Mouse (Mus musculus): ENCODE results near the gene Tob1.

The Tob1 gene

DNA sequence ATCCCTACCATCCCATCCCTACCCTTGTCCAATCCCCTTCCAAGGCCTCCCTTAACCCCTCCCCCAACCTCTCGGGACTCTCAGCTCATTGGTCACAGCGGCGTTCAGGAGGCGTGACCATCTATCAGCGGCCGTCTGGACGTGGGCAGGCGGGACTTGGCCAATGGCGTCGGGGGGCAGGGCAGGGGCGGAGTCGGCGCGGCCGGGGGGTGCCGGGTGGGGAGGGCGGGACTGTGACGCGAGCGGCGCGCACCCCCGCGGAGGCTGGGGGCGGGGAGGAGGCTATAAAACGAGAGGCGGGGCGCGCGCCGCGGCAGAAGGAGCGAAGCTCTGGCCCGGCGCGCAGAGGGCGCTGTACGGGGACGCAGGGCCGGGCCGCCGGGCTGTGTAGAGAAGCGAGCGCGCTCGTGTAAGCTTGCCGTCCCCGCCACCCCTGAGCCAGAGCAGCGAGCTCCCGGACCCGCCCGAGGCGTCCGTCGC, at the start of gene Tob1:
Gene Tob1, plus strand, starts transcription at position 331 of the 480 bp plus-strand sequence.
- Histone ChIP-seq H3K36me3 (ENCODE audit: control insufficient read depth, insufficient read depth, low read length, poor library complexity, severe bottlenecking) (peaks cover 5% of the 10 kb centered on the region; the same call in 1 of the 2 replicates), H3K27me3 (ENCODE audit: control insufficient read depth, insufficient read depth, low read length, poor library complexity, severe bottlenecking) (no peaks in the 10 kb centered on the region)
- peak; percentile 99 for DNase-seq (ENCODE audit: low read depth, low spot score)

DNA sequence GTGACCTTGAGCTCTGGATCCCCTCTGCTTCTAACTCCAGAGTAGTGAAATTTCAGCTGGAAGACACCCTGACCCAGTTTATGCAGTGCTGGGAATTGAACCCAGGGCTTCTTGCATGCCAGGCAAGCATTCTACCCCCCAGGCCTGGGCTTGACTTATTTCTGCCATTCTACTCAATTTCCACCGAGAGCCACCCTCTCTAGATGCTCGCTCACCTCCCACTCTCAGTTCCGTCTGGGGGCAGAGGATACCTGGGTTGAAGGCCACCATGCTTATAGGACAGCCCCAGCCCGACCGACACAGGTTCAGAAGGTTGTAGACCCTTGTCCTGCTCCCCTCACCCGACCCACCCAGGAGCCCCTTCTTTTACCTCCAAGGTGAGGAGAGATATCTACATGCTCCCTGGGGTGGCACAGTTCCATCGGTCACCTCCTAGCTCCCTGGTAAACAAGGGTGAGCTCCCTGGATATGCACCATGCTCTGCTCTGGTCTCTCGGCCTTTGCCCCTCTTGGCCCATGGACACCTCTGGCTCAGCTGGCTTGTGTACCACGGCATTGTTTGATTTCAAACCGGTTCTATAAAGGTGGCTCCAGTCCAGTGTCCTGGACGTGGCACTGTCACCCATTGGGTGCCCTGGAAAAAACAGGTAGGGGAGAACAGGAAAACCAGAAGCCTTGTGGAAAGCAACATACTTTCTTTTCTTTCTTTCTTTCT, 49.2 kb upstream of the Tob1 start:
- no peaks in the 10 kb centered on the region for H3K36me3 ChIP-seq (ENCODE audit: control insufficient read depth, insufficient read depth, low read length, poor library complexity, severe bottlenecking)
- no peak for DNase-seq (ENCODE audit: low read depth, low spot score)
- H3K27me3 ChIP-seq (ENCODE audit: control insufficient read depth, insufficient read depth, low read length, poor library complexity, severe bottlenecking): no peaks in the 10 kb centered on the region

GRCm38 (mm10) chr11:94163005-94163767, 48.1 kb upstream of the Tob1 start:
- no peak for DNase-seq (ENCODE audit: low read depth, low spot score)
- no peaks in the 10 kb centered on the region for H3K27me3 ChIP-seq (ENCODE audit: control insufficient read depth, insufficient read depth, low read length, poor library complexity, severe bottlenecking)
- H3K36me3 ChIP-seq (ENCODE audit: control insufficient read depth, insufficient read depth, low read length, poor library complexity, severe bottlenecking): no peaks in the 10 kb centered on the region

- no peak for DNase-seq (ENCODE audit: low read depth, low spot score)
- H3K36me3 ChIP-seq (ENCODE audit: control insufficient read depth, insufficient read depth, low read length, poor library complexity, severe bottlenecking): no peaks in the 10 kb centered on the region
- no peaks in the 10 kb centered on the region for H3K27me3 ChIP-seq (ENCODE audit: control insufficient read depth, insufficient read depth, low read length, poor library complexity, severe bottlenecking)
These were observed 45.5 kb upstream of the Tob1 start for GRCm38 (mm10) chr11:94165745-94166144.

DNA sequence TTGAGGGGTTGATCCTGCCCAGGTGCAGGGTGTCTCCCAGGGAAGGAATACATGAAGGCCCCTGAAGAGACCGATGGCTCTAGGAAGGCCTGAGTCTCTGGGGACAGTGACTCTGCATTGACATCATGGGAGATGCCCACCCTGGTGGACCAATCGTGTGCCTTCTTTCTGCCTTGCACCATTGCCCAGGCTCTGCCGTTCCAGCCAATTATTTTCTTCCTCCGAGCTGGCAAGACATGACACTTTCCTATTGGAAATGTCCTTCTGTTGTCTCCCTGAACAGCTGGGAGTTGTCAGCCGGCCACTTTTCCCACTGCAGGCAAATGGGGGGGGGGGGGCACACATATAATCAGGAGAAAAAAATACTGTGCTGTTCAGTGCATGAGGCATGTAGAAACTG, 43.0 kb upstream of the Tob1 start:
- Histone ChIP-seq H3K36me3 (ENCODE audit: control insufficient read depth, insufficient read depth, low read length, poor library complexity, severe bottlenecking) (no peaks in the 10 kb centered on the region), H3K27me3 (ENCODE audit: control insufficient read depth, insufficient read depth, low read length, poor library complexity, severe bottlenecking) (no peaks in the 10 kb centered on the region)
- DNase-seq (ENCODE audit: low read depth, low spot score): no peak

GRCm38 (mm10) chr11:94169596-94169995, 41.7 kb upstream of the Tob1 start:
- no peaks in the 10 kb centered on the region for H3K36me3 ChIP-seq (ENCODE audit: control insufficient read depth, insufficient read depth, low read length, poor library complexity, severe bottlenecking)
- H3K27me3 ChIP-seq (ENCODE audit: control insufficient read depth, insufficient read depth, low read length, poor library complexity, severe bottlenecking): no peaks in the 10 kb centered on the region
- DNase-seq (ENCODE audit: low read depth, low spot score): no peak

GRCm38 (mm10) chr11:94171691-94172090, 39.6 kb upstream of the Tob1 start:
- no peak for DNase-seq (ENCODE audit: low read depth, low spot score)
- Histone ChIP-seq H3K27me3 (ENCODE audit: control insufficient read depth, insufficient read depth, low read length, poor library complexity, severe bottlenecking) (no peaks in the 10 kb centered on the region), H3K36me3 (ENCODE audit: control insufficient read depth, insufficient read depth, low read length, poor library complexity, severe bottlenecking) (no peaks in the 10 kb centered on the region)

GRCm38 (mm10) chr11:94172186-94172585, 39.1 kb upstream of the Tob1 start:
- DNase-seq (ENCODE audit: low read depth, low spot score): no peak
- H3K36me3 ChIP-seq (ENCODE audit: control insufficient read depth, insufficient read depth, low read length, poor library complexity, severe bottlenecking): no peaks in the 10 kb centered on the region
- no peaks in the 10 kb centered on the region for H3K27me3 ChIP-seq (ENCODE audit: control insufficient read depth, insufficient read depth, low read length, poor library complexity, severe bottlenecking)

DNA sequence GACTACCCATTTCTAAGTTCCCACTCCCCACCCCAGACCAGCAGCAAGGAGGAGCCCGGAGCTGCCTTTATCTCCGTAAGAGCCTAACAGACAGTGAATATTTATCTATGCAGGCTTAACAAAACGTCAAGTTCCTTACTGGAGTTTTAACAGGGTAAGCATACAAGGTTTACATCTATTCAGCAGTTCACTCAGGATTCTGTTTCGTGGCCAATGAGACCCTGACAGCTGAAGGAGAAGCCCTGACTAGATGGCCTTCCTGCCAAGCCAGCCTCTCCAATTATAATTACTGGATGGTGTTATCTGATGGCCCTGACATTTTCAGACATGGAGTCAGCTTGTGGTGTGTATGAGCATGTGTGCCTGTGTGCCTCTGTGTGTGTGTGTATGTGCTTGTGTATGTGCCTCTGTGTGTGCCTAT, 37.5 kb upstream of the Tob1 start:
- Histone ChIP-seq H3K36me3 (ENCODE audit: control insufficient read depth, insufficient read depth, low read length, poor library complexity, severe bottlenecking) (no peaks in the 10 kb centered on the region), H3K27me3 (ENCODE audit: control insufficient read depth, insufficient read depth, low read length, poor library complexity, severe bottlenecking) (no peaks in the 10 kb centered on the region)
- no peak for DNase-seq (ENCODE audit: low read depth, low spot score)

- DNase-seq (ENCODE audit: low read depth, low spot score): no peak
- Histone ChIP-seq H3K27me3 (ENCODE audit: control insufficient read depth, insufficient read depth, low read length, poor library complexity, severe bottlenecking) (no peaks in the 10 kb centered on the region), H3K36me3 (ENCODE audit: control insufficient read depth, insufficient read depth, low read length, poor library complexity, severe bottlenecking) (no peaks in the 10 kb centered on the region)
These were observed 36.0 kb upstream of the Tob1 start for GRCm38 (mm10) chr11:94175288-94175687.

- Histone ChIP-seq H3K36me3 (ENCODE audit: control insufficient read depth, insufficient read depth, low read length, poor library complexity, severe bottlenecking) (no peaks in the 10 kb centered on the region), H3K27me3 (ENCODE audit: control insufficient read depth, insufficient read depth, low read length, poor library complexity, severe bottlenecking) (no peaks in the 10 kb centered on the region)
- no peak for DNase-seq (ENCODE audit: low read depth, low spot score)
These were observed 35.6 kb upstream of the Tob1 start for GRCm38 (mm10) chr11:94175694-94176093.

DNA sequence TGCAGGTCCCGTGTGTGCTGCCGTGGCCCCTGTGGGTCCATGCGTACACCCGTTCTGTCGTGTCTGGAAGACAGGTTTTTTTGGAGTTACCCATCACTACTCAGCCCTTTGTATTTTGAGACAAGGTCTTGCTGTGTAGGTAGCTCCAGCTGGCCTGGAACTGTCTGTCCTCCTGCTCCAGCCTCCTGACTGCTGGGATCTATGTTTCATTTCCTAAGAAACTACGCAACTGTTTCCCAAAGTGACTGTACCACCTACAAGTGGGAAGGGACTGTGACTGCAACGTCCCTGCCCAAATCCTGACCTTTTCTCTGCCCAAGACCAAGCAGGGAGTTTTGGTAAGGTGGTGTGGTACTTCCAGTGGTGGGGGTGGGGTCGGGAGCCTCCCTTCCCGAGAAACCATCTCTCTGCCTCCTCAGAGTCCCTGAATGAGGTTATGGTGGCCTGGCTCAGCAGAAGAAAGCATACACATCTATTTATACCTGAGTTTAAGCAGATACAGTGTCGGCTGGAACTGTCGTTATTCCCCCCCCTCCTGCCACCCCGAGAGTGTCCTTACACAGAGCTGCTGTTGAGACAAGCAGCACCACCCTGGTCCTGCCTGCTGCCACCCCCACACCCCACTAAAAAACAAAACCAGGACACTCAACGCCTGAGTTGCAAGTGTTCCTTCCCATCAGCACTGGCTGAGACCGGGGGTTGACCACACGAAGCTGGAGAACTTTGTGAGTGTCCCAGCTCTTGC, 33.2 kb upstream of the Tob1 start:
- no peaks in the 10 kb centered on the region for H3K27me3 ChIP-seq (ENCODE audit: control insufficient read depth, insufficient read depth, low read length, poor library complexity, severe bottlenecking)
- no peak for DNase-seq (ENCODE audit: low read depth, low spot score)
- no peaks in the 10 kb centered on the region for H3K36me3 ChIP-seq (ENCODE audit: control insufficient read depth, insufficient read depth, low read length, poor library complexity, severe bottlenecking)

GRCm38 (mm10) chr11:94179768-94180167, 31.5 kb upstream of the Tob1 start:
- no peaks in the 10 kb centered on the region for H3K27me3 ChIP-seq (ENCODE audit: control insufficient read depth, insufficient read depth, low read length, poor library complexity, severe bottlenecking)
- H3K36me3 ChIP-seq (ENCODE audit: control insufficient read depth, insufficient read depth, low read length, poor library complexity, severe bottlenecking): no peaks in the 10 kb centered on the region
- no peak for DNase-seq (ENCODE audit: low read depth, low spot score)

- Histone ChIP-seq H3K36me3 (ENCODE audit: control insufficient read depth, insufficient read depth, low read length, poor library complexity, severe bottlenecking) (no peaks in the 10 kb centered on the region), H3K27me3 (ENCODE audit: control insufficient read depth, insufficient read depth, low read length, poor library complexity, severe bottlenecking) (no peaks in the 10 kb centered on the region)
- no peak for DNase-seq (ENCODE audit: low read depth, low spot score)
These were observed 31.1 kb upstream of the Tob1 start for GRCm38 (mm10) chr11:94180194-94180593.

DNA sequence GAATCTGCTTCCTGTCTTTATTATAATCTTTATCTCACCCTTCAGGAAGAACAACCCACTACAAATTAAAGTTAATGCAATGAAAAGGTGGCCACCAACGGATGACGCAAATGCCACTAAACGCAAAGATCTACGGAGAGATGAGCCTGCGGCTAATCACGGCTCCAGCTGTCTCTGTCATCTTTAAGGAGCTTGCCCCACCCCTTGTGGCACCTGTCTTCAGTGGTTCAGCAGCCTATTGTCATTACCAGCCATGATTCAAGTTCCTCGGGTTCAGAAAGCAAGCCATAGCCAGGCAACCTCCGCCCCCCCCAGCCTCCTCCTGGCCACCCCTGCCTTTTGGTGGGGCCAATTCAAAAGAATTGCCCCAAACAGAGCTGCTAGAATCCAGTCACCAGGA, 29.6 kb upstream of the Tob1 start:
- no peak for DNase-seq (ENCODE audit: low read depth, low spot score)

More for the DNA sequence above, 29.6 kb upstream of the Tob1 start:
- no peaks in the 10 kb centered on the region for H3K36me3 ChIP-seq (ENCODE audit: control insufficient read depth, insufficient read depth, low read length, poor library complexity, severe bottlenecking)
- H3K27me3 ChIP-seq (ENCODE audit: control insufficient read depth, insufficient read depth, low read length, poor library complexity, severe bottlenecking): no peaks in the 10 kb centered on the region

Data from splenic B cell, adult 2 months (primary cell).